Mouse (Mus musculus) adrenal gland, postnatal 14 days (tissue): ENCODE measurements around the gene Ces1c. TPM values are rescaled to one million over a fixed set of nuclear protein-coding genes. Genes with fewer than 3 reads are reported as not detected.

Experiments used
- total RNA-seq: library from RNA; stranded (reverse); gene quantifications from 2 replicates; pipeline ENCODE4 v1.2.3, GENCODE M21; 2021

Gene Ces1c
- total RNA-seq, 1 experiment from 2014 or later = 253 TPM

Other genes starting within 250 kb of the Ces1c start
- 0.64 TPM in 1 of 2 replicates, not detected in the other for gene Capns2, start 229.9 kb downstream of the Ces1c start, total RNA-seq
- 11.6 and 33.7 TPM in 2 replicates for gene Slc6a2, start 171.2 kb downstream of the Ces1c start, total RNA-seq
- not detected in 2 replicates for gene Ces1a, start 83.1 kb downstream of the Ces1c start, total RNA-seq
- 0.45 and 8.4 TPM in 2 replicates for gene Ces1b, start 51.3 kb downstream of the Ces1c start, total RNA-seq
- gene Ces1d, start 66.6 kb upstream of the Ces1c start, total RNA-seq = 584 and 637 TPM in 2 replicates
- gene Ces1e, start 98.3 kb upstream of the Ces1c start, total RNA-seq = 1.8 TPM in 1 of 2 replicates, not detected in the other
- gene Ces1f, start 148.5 kb upstream of the Ces1c start, total RNA-seq = 7.9 and 13.1 TPM in 2 replicates
- gene Ces1g, start 206.0 kb upstream of the Ces1c start, total RNA-seq = 0.34 and 6.1 TPM in 2 replicates
- gene Ces1h, start 248.4 kb upstream of the Ces1c start, total RNA-seq = not detected in 2 replicates